Mouse (Mus musculus) liver, postnatal 0 days (tissue): Measurements from ENCODE around the gene Prrg4.

ENCODE experiments used
- CTCF ChIP-seq: sonication (generic); IDR thresholded peaks from 2 replicates; pipeline ENCODE4 v1.5.1; 2016; ENCODE audit warnings: antibody characterized with exemption, low read depth
- EP300 ChIP-seq: IDR thresholded peaks from 2 replicates; pipeline ENCODE4 v1.6.1; 2016; ENCODE audit warnings: antibody characterized with exemption, low read depth, mild to moderate bottlenecking

DNA sequence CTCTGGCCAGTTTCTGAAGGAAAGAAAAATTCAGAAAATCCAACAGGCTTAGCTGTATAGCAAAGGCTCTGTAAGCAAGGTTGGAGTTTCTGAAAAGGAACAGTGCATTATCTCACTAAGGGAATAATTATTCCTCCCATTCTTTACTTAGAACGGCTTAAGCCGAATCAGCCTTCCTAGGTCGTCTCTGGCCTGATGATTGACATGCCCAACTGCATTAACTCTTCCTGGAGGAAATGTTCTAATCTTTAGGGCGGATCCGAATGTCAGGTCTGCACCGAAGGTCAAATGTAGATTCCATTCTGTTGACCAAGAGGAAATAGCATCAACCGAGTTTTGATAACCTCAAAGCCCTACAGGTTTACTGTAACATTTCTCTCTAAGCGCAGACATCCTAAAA lies 29.1 kb upstream of the Prrg4 start:
- TF ChIP-seq CTCF, result no peak
- TF ChIP-seq EP300, result no peak
